Mouse (Mus musculus) stomach, postnatal 0 days (tissue): ENCODE data around the gene Wdr35. TPM values are rescaled to one million over a fixed set of nuclear protein-coding genes. Genes with fewer than 3 reads are reported as not detected.

Experiments
- ATAC-seq: fragments of 200-750 bp; cut with Nextera tagmentation; 2 replicates; pipeline ENCODE4 v1.8.0; 2017; ENCODE audit not compliant: low FRiP score, low TSS enrichment
- DNase-seq: peaks from one replicate; pipeline ENCODE4 v3.0.0-alpha.2; 2016; ENCODE audit warnings: low spot score
- H3K27ac ChIP-seq: fragments of 300-500 bp; sonication (generic); replicated peaks from 2 replicates; pipeline ENCODE4 v1.5.1; 2014; ENCODE audit warnings: mild to moderate bottlenecking, control low read depth
- H3K27me3 ChIP-seq: fragments of 300-500 bp; sonication (generic); 2 replicates; pipeline ENCODE4 v1.6.1; 2014; ENCODE audit warnings: low read length; ENCODE audit not compliant: control insufficient read depth, insufficient read depth
- H3K36me3 ChIP-seq: fragments of 300-500 bp; sonication (generic); 2 replicates; pipeline ENCODE4 v1.6.1; 2014; ENCODE audit warnings: low read length, mixed read lengths; ENCODE audit not compliant: control insufficient read depth, insufficient read depth
- H3K4me1 ChIP-seq: fragments of 300-500 bp; sonication (generic); replicated peaks from 2 replicates; pipeline ENCODE4 v1.6.1; 2014; ENCODE audit warnings: antibody characterized with exemption; ENCODE audit not compliant: control insufficient read depth, insufficient read depth
- H3K4me2 ChIP-seq: fragments of 300-500 bp; sonication (generic); replicated peaks from 2 replicates; pipeline ENCODE4 v1.6.1; 2014; ENCODE audit warnings: low read depth, mild to moderate bottlenecking, control low read depth, moderate library complexity
- H3K4me3 ChIP-seq: fragments of 300-500 bp; sonication (generic); 2 replicates; pipeline ENCODE4 v1.5.1; 2014; ENCODE audit warnings: low read depth, low read length, control low read depth
- H3K9ac ChIP-seq: fragments of 300-500 bp; sonication (generic); 2 replicates; pipeline ENCODE4 v1.6.1; 2014; ENCODE audit warnings: mild to moderate bottlenecking, low read length, control low read depth, mixed read lengths
- H3K9me3 ChIP-seq: fragments of 300-500 bp; sonication (generic); 2 replicates; pipeline ENCODE4 v1.6.1; 2016; ENCODE audit warnings: low read length; ENCODE audit not compliant: control insufficient read depth
- CTCF ChIP-seq: IDR thresholded peaks from 2 replicates; pipeline ENCODE4 v1.5.1; 2016; ENCODE audit warnings: antibody characterized with exemption, low read depth, mild to moderate bottlenecking, moderate library complexity
- EP300 ChIP-seq: optimal IDR thresholded peaks from 2 replicates; pipeline ENCODE3; 2016; ENCODE audit warnings: antibody characterized with exemption
- WGBS: fragments of 180-500 bp; shearing (Covaris S2); extraction: QIAGEN DNeasy Blood & Tissue Kit; methylation state at CpG from one replicate; pipeline ENCODE4 v1.1.7; 2014; 5-methylcytosine and 5-hydroxymethylcytosine counted together
- polyA plus RNA-seq: library from polyadenylated mRNA; unstranded; fragments of >200 nt; fragmentation: Nextera tagmentation; extraction: Ambion mirVana; gene quantifications from 2 replicates; pipeline ENCODE4 v1.2.1, GENCODE M21; 2015

Wdr35 gene
- polyA plus RNA-seq, 1 experiment from 2014 or later = 4.8 TPM

DNA sequence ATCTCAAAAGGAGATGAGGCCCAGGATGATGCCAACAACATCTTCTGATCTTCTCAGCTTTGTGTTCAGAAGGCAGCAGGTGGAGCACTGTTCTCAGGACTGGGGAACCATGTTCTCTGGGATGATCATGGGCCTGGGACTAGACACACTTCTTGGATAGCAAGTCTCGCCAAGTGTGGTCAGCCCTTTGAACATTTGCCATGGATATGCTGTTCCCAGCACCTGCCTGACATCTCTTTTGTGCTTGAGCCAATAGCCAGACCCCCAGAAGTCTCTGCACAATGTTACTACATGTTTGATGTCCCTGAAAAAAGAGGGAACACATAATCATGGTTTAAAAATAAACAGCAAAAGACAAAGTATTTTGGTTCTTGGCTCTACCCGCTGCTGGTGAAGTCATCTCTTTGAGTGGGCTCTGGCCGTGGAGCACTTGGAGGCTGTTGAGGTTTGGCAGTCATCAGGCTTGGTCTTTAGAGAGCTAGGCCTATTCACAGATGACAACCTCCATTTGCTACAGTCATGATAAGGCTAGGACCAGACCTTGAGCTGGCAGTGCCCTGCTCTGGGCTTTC, 103.9 kb downstream of the Wdr35 start:
- no peak overlapping the region for H3K27ac ChIP-seq
- 74% methylated on average over 3 of the region's 3 CpGs for WGBS
- no peaks in the 10 kb centered on the region for H3K4me1 ChIP-seq
- no peak overlapping the region for H3K4me3 ChIP-seq
- DNase-seq (no peak), ATAC-seq (no peak)
- H3K36me3 ChIP-seq = no peaks in the 10 kb centered on the region
- no peak overlapping the region for H3K9ac ChIP-seq
- no peak overlapping the region for H3K4me2 ChIP-seq
- no peak for TF ChIP-seq EP300
- TF ChIP-seq CTCF = no peak
- H3K27me3 ChIP-seq = no peaks in the 10 kb centered on the region
- H3K9me3 ChIP-seq = no peaks in the 10 kb centered on the region

Other genes with a start within 250 kb of the Wdr35 start
- gene Sdc1, start 202.6 kb upstream of the Wdr35 start, polyA plus RNA-seq = 175 and 194 TPM in 2 replicates
- 299 and 327 TPM in 2 replicates for gene Laptm4a, start 52.2 kb upstream of the Wdr35 start, polyA plus RNA-seq
- 0.18 and 0.27 TPM in 2 replicates for gene Matn3, start 26.0 kb upstream of the Wdr35 start, polyA plus RNA-seq
- 19.5 and 19.6 TPM in 2 replicates for gene Ttc32, start 56.1 kb downstream of the Wdr35 start, polyA plus RNA-seq